Mouse (Mus musculus): Measurements from ENCODE around the gene Lctl.

The Lctl gene

GRCm38 (mm10) chr9:64116876-64117275 lies at the start of gene Lctl:
Lctl (plus strand) TSS chr9:64117147.
- no peak for DNase-seq (ENCODE audit: low read depth, low spot score)

GRCm38 (mm10) chr9:64067787-64068186 lies 49.2 kb upstream of the Lctl start:
- no peak for DNase-seq (ENCODE audit: low read depth, low spot score)

- DNase-seq (ENCODE audit: low read depth, low spot score), result no peak
Observed at GRCm38 (mm10) chr9:64068571-64068970, 48.4 kb upstream of the Lctl start.

- DNase-seq (ENCODE audit: low read depth, low spot score), result no peak
Observed at GRCm38 (mm10) chr9:64069131-64069530, 47.8 kb upstream of the Lctl start.

GRCm38 (mm10) chr9:64070674-64071073 lies 46.3 kb upstream of the Lctl start:
- no peak for DNase-seq (ENCODE audit: low read depth, low spot score)

- DNase-seq (ENCODE audit: low read depth, low spot score), result no peak
Observed at GRCm38 (mm10) chr9:64074831-64075230, 42.1 kb upstream of the Lctl start.

- DNase-seq (ENCODE audit: low read depth, low spot score), result no peak
Observed at GRCm38 (mm10) chr9:64076412-64076811, 40.5 kb upstream of the Lctl start.

GRCm38 (mm10) chr9:64078386-64078792 lies 38.6 kb upstream of the Lctl start:
- no peak for DNase-seq (ENCODE audit: low read depth, low spot score)

GRCm38 (mm10) chr9:64079922-64080321 lies 37.0 kb upstream of the Lctl start:
- DNase-seq (ENCODE audit: low read depth, low spot score), result no peak

- DNase-seq (ENCODE audit: low read depth, low spot score), result no peak
Observed at GRCm38 (mm10) chr9:64084231-64084630, 32.7 kb upstream of the Lctl start.

GRCm38 (mm10) chr9:64084661-64085399 lies 32.1 kb upstream of the Lctl start:
- DNase-seq (ENCODE audit: low read depth, low spot score), result peak; percentile 79

GRCm38 (mm10) chr9:64085976-64086375 lies 31.0 kb upstream of the Lctl start:
- no peak for DNase-seq (ENCODE audit: low read depth, low spot score)

GRCm38 (mm10) chr9:64086543-64086942 lies 30.4 kb upstream of the Lctl start:
- no peak for DNase-seq (ENCODE audit: low read depth, low spot score)

GRCm38 (mm10) chr9:64087461-64088235 lies 29.3 kb upstream of the Lctl start:
- peak; percentile 91 for DNase-seq (ENCODE audit: low read depth, low spot score)

- DNase-seq (ENCODE audit: low read depth, low spot score), result no peak
Observed at GRCm38 (mm10) chr9:64088346-64088745, 28.6 kb upstream of the Lctl start.

GRCm38 (mm10) chr9:64089004-64089403 lies 27.9 kb upstream of the Lctl start:
- no peak for DNase-seq (ENCODE audit: low read depth, low spot score)

- no peak for DNase-seq (ENCODE audit: low read depth, low spot score)
Observed at GRCm38 (mm10) chr9:64094083-64094482, 22.9 kb upstream of the Lctl start.

GRCm38 (mm10) chr9:64098282-64098681 lies 18.7 kb upstream of the Lctl start:
- DNase-seq (ENCODE audit: low read depth, low spot score), result no peak

- DNase-seq (ENCODE audit: low read depth, low spot score), result peak; percentile 91
Observed at GRCm38 (mm10) chr9:64100442-64100841, 16.5 kb upstream of the Lctl start.

GRCm38 (mm10) chr9:64105301-64105700 lies 11.6 kb upstream of the Lctl start:
- DNase-seq (ENCODE audit: low read depth, low spot score), result no peak

GRCm38 (mm10) chr9:64110502-64110901 lies 6.4 kb upstream of the Lctl start:
- DNase-seq (ENCODE audit: low read depth, low spot score), result no peak

GRCm38 (mm10) chr9:64114646-64115045 lies 2.3 kb upstream of the Lctl start:
- DNase-seq (ENCODE audit: low read depth, low spot score), result no peak

GRCm38 (mm10) chr9:64115756-64116155 lies 1.2 kb upstream of the Lctl start:
- DNase-seq (ENCODE audit: low read depth, low spot score), result no peak

Measured in ZHBTc4 (cell line).